Mouse (Mus musculus) midbrain, embryonic 13.5 days (tissue): ENCODE measurements around the gene Ffar3. TPM values are rescaled to one million over a fixed set of nuclear protein-coding genes. Genes with fewer than 3 reads are reported as not detected.
A peak's percentile ranks its signal among the peaks of the same experiment; 100 is the strongest.

Source experiments
- ATAC-seq: fragments of 200-750 bp; cut with Nextera tagmentation; 2 replicates; pipeline ENCODE4 v1.8.0; 2017; ENCODE audit warnings: mild to moderate bottlenecking, moderate TSS enrichment, moderate library complexity
- H3K27ac ChIP-seq: fragments of 300-500 bp; sonication (generic); 2 replicates; pipeline ENCODE4 v1.5.1; 2015; ENCODE audit warnings: inconsistent platforms, mild to moderate bottlenecking, moderate library complexity
- H3K27me3 ChIP-seq: fragments of 300-500 bp; sonication (generic); 2 replicates; pipeline ENCODE4 v1.6.1; 2015; ENCODE audit warnings: mild to moderate bottlenecking, inconsistent platforms
- H3K36me3 ChIP-seq: fragments of 300-500 bp; sonication (generic); 2 replicates; pipeline ENCODE4 v1.6.1; 2015; ENCODE audit warnings: mild to moderate bottlenecking, inconsistent platforms
- H3K4me1 ChIP-seq: fragments of 300-500 bp; sonication (generic); replicated peaks from 2 replicates; pipeline ENCODE4 v1.6.1; 2015; ENCODE audit warnings: inconsistent platforms
- H3K4me2 ChIP-seq: fragments of 300-500 bp; sonication (generic); replicated peaks from 2 replicates; pipeline ENCODE4 v1.6.1; 2015; ENCODE audit warnings: moderate library complexity, mild to moderate bottlenecking, inconsistent platforms
- H3K4me3 ChIP-seq: fragments of 300-500 bp; sonication (generic); replicated peaks from 2 replicates; pipeline ENCODE4 v1.5.1; 2015; ENCODE audit warnings: mild to moderate bottlenecking, inconsistent platforms
- H3K9ac ChIP-seq: fragments of 300-500 bp; sonication (generic); replicated peaks from 2 replicates; pipeline ENCODE4 v1.6.1; 2015; ENCODE audit warnings: mild to moderate bottlenecking, inconsistent platforms
- H3K9me3 ChIP-seq: fragments of 300-500 bp; sonication (generic); 2 replicates; pipeline ENCODE4 v1.6.1; 2016; ENCODE audit warnings: mild to moderate bottlenecking, inconsistent platforms
- WGBS: fragments of 180-500 bp; shearing (Covaris S2); methylation state at CpG from one replicate; pipeline ENCODE4 v1.1.7; 2015; 5-methylcytosine and 5-hydroxymethylcytosine counted together
- polyA plus RNA-seq: library from polyadenylated mRNA; unstranded; fragments of >200 nt; fragmentation: Nextera tagmentation; extraction: Ambion mirVana; gene quantifications from 2 replicates; pipeline ENCODE4 v1.2.1, GENCODE M21; 2015

The Ffar3 gene
- polyA plus RNA-seq, 1 experiment from 2014 or later: not detected

GRCm38 (mm10) chr7:30812291-30812807 lies 43.6 kb downstream of the Ffar3 start:
- H3K4me1 ChIP-seq: no peaks in the 10 kb centered on the region
- no peaks in the 10 kb centered on the region for H3K27me3 ChIP-seq
- no peaks in the 10 kb centered on the region for H3K36me3 ChIP-seq
- no peak for ATAC-seq
- H3K4me2 ChIP-seq: no peak overlapping the region
- H3K9me3 ChIP-seq: no peaks in the 10 kb centered on the region
- no peak overlapping the region for H3K9ac ChIP-seq
- WGBS: 65% methylated on average over 6 of the region's 6 CpGs
- no peak overlapping the region for H3K27ac ChIP-seq
- H3K4me3 ChIP-seq: no peak overlapping the region

GRCm38 (mm10) chr7:30811757-30812290 lies 44.2 kb downstream of the Ffar3 start:
- Histone ChIP-seq H3K4me3 (no peak overlapping the region), H3K4me1 (no peaks in the 10 kb centered on the region), H3K27me3 (no peaks in the 10 kb centered on the region), H3K27ac (peak overlapping the region; percentile 39; the same call in 1 of the 2 replicates), H3K9me3 (no peaks in the 10 kb centered on the region), H3K9ac (no peak overlapping the region), H3K4me2 (no peak overlapping the region), H3K36me3 (no peaks in the 10 kb centered on the region)
- WGBS: 75% methylated on average over 9 of the region's 9 CpGs
- ATAC-seq: no peak

DNA sequence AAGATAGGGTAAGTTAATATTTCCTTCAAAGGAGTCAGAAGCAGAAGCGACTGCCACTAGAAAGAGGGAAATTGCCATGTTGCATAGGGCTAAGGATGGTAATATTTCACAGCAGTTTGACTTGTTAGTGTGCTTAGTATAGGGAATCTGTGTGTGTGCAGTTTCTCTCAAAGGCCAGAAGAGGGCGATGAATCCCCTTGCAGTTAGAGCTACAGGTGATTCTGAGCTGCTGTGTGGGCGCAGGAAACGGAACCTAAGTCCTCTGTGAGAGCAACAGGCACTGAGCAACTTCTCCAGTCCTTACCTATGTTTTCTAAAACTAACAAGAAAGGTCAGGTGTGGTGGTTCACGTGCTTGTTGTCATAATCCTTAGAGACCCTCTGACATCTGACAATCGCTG lies 45.7 kb downstream of the Ffar3 start:
- Histone ChIP-seq H3K27ac (no peak overlapping the region), H3K4me1 (no peaks in the 10 kb centered on the region), H3K9ac (no peak overlapping the region), H3K4me2 (no peak overlapping the region), H3K27me3 (no peaks in the 10 kb centered on the region), H3K9me3 (no peaks in the 10 kb centered on the region), H3K36me3 (no peaks in the 10 kb centered on the region), H3K4me3 (no peak overlapping the region)
- WGBS: 56% methylated on average over 6 of the region's 6 CpGs
- ATAC-seq: no peak

- no peaks in the 10 kb centered on the region for H3K27me3 ChIP-seq
- H3K4me2 ChIP-seq: no peak overlapping the region
- WGBS: 57% methylated on average over 6 of the region's 6 CpGs
- no peak for ATAC-seq
- H3K36me3 ChIP-seq: no peaks in the 10 kb centered on the region
- H3K9me3 ChIP-seq: no peaks in the 10 kb centered on the region
- H3K4me1 ChIP-seq: no peaks in the 10 kb centered on the region
- no peak overlapping the region for H3K9ac ChIP-seq
- H3K4me3 ChIP-seq: no peak overlapping the region
- H3K27ac ChIP-seq: no peak overlapping the region
Observed at GRCm38 (mm10) chr7:30805924-30806323, 50.1 kb downstream of the Ffar3 start.

Other genes starting within 250 kb of the Ffar3 start
- gene Upk1a, start 243.3 kb downstream of the Ffar3 start, polyA plus RNA-seq: 0.46 and 0.73 TPM in 2 replicates
- 1,046 and 1,055 TPM in 2 replicates for gene Cox6b1, start 230.0 kb downstream of the Ffar3 start, polyA plus RNA-seq
- not detected in 2 replicates for gene Etv2, start 220.3 kb downstream of the Ffar3 start, polyA plus RNA-seq
- gene Rbm42, start 205.9 kb downstream of the Ffar3 start, polyA plus RNA-seq: 130 and 153 TPM in 2 replicates
- 34.2 and 37.0 TPM in 2 replicates for gene Haus5, start 191.2 kb downstream of the Ffar3 start, polyA plus RNA-seq
- not detected in 2 replicates for gene Pmis2, start 184.6 kb downstream of the Ffar3 start, polyA plus RNA-seq
- gene 2200002J24Rik, start 157.3 kb downstream of the Ffar3 start, polyA plus RNA-seq: not detected in 2 replicates
- 0.62 and 1.3 TPM in 2 replicates for gene Atp4a, start 144.0 kb downstream of the Ffar3 start, polyA plus RNA-seq
- 200 and 203 TPM in 2 replicates for gene Tmem147, start 126.6 kb downstream of the Ffar3 start, polyA plus RNA-seq
- gene Gapdhs, start 112.5 kb downstream of the Ffar3 start, polyA plus RNA-seq: 1.1 and 2.2 TPM in 2 replicates
- gene Sbsn, start 104.7 kb downstream of the Ffar3 start, polyA plus RNA-seq: 2.3 TPM in 2 replicates
- 0.27 and 0.57 TPM in 2 replicates for gene Dmkn, start 92.4 kb downstream of the Ffar3 start, polyA plus RNA-seq
- gene Krtdap, start 68.3 kb downstream of the Ffar3 start, polyA plus RNA-seq: not detected in 2 replicates
- 0.17 and 0.50 TPM in 2 replicates for gene Ffar2, start 32.4 kb downstream of the Ffar3 start, polyA plus RNA-seq
- not detected in 2 replicates for gene Ffar1, start 5.4 kb upstream of the Ffar3 start, polyA plus RNA-seq
- not detected in 2 replicates for gene Cd22, start 24.2 kb upstream of the Ffar3 start, polyA plus RNA-seq
- gene Mag, start 58.7 kb upstream of the Ffar3 start, polyA plus RNA-seq: 1.3 and 1.5 TPM in 2 replicates
- not detected in 2 replicates for gene Hamp2, start 68.5 kb upstream of the Ffar3 start, polyA plus RNA-seq
- not detected in 2 replicates for gene Hamp, start 87.9 kb upstream of the Ffar3 start, polyA plus RNA-seq
- 24.2 and 27.6 TPM in 2 replicates for gene Usf2, start 100.6 kb upstream of the Ffar3 start, polyA plus RNA-seq
- 13.5 and 16.1 TPM in 2 replicates for gene Lsr, start 117.3 kb upstream of the Ffar3 start, polyA plus RNA-seq
- 0.17 and 0.38 TPM in 2 replicates for gene Fam187b, start 117.6 kb upstream of the Ffar3 start, polyA plus RNA-seq
- gene Fxyd5, start 186.3 kb upstream of the Ffar3 start, polyA plus RNA-seq: 10.3 and 11.7 TPM in 2 replicates
- 49.2 and 50.8 TPM in 2 replicates for gene Fxyd7, start 195.3 kb upstream of the Ffar3 start, polyA plus RNA-seq
- gene Fxyd1, start 201.0 kb upstream of the Ffar3 start, polyA plus RNA-seq: 5.2 and 5.6 TPM in 2 replicates
- 0.16 and 0.30 TPM in 2 replicates for gene Lgi4, start 203.2 kb upstream of the Ffar3 start, polyA plus RNA-seq
- 0.47 TPM in 1 of 2 replicates, not detected in the other for gene Fxyd3, start 220.5 kb upstream of the Ffar3 start, polyA plus RNA-seq